Mouse (Mus musculus) embryonic fibroblast, embryonic 13.5 days (primary cell): Measurements from ENCODE around the gene Eps8l3.

Experiments
- CTCF ChIP-seq: IDR thresholded peaks from 2 replicates; pipeline ENCODE4 v1.5.1; 2011; ENCODE audit warnings: mild to moderate bottlenecking, control low read depth, low read length, moderate library complexity, borderline replicate concordance; ENCODE audit not compliant: insufficient read depth
- POLR2A ChIP-seq: IDR thresholded peaks from 2 replicates; pipeline ENCODE4 v1.6.1; 2011; ENCODE audit warnings: low read depth, mild to moderate bottlenecking, control low read depth, low read length, moderate library complexity

DNA sequence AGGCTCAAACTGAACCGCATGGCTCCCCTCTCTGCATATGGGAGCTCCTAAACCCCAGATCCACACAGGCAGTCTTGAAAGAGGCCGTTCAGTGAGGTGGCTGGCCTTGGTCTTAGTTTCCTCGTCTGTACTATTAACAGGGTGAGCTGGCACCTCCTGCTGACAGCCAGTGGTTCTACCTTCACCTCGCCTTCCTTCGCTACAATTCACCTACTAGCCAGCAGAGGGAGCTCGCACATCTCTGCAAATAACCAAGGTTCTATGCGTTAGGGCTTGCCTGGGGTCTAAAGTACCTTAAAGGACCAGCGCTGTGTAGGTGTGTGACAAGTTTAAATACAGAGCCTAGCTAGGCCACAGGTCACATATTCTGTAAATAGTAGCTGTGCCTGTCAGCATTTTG, 9.9 kb upstream of the Eps8l3 start:
- TF ChIP-seq POLR2A (no peak), CTCF (peak; percentile 97)
